Mouse (Mus musculus) frontal cortex, postnatal 36 days (tissue): ENCODE measurements around the gene Mkks.

Experiments used
- DNase-seq, 2 experiments: peaks; one replicate each; pipeline ENCODE4 v3.0.0; 2022; ENCODE audit warnings: low spot score in 2 of 2

Gene Mkks

DNA sequence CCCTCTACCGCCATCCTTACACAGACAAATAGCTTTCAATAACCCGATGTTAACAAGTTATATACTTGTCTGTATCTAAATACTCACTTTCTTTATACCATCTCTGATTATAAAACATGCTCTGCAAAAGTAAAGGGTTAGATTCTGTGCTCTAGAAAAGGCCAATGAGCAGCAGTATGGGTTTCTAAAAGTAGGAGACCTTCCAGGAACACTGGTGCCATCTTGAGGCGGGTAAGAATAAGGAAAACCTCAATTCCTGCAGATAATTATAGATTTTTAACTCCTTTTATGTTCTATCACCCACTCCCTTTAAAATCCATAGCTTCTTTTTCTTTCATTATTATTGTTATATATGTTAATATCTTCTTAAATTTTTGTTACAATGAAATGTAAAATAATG, 55.3 kb downstream of the Mkks start:
- peak in 1 of 2 experiments; percentile 47 for DNase-seq

DNA sequence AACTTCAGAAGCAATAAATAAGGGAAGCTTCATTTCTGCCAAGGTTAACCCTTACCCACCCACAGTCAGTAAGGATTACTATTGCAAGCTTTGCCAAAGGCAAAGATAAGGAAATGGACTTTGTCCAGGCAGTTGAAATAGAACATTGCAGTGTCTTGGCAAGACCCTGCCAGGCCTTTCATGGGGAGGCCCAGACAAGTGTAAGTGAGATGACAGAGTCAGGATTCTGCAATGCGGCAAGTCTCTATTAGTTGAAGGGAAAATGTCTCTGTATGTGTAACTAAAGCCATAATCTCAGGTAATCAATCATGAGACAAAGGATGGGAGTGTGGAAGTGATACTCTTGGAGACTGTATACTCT, 56.5 kb downstream of the Mkks start:
- DNase-seq, result no peak

DNA sequence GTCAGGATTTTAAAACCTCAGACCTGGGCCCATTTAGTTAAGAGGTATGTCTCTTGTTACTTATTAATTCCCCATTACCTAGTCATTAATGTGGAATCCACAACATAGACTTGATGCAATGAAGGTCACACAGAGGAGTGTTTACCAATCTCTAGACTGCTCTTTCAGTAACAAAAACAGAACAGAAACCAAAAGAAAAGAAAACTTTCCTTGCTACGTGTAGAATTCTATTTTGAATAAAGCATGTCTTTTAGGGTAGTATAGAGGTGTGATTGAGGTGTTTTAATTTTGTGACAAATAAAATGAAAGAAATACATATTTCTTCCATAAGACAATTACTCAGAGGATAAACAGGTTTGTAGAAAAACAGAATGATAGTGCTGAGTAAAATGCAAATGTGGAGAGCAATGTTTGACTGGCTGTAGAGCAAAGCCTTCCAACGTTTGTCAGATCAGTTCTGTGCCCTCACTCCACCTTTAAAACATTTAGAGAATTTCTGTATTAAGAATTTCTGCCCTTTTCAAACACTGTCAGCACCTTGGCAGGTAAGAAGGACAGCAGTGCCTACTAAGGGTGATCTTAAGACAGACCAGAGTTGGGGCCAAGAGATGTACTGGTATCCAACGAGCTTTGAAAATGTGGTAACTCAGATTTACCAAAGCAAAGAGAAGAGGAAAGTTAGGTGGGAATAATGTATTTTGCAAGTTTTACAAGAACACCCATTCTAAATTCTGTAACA, 57.0 kb downstream of the Mkks start:
- no peak for DNase-seq

DNA sequence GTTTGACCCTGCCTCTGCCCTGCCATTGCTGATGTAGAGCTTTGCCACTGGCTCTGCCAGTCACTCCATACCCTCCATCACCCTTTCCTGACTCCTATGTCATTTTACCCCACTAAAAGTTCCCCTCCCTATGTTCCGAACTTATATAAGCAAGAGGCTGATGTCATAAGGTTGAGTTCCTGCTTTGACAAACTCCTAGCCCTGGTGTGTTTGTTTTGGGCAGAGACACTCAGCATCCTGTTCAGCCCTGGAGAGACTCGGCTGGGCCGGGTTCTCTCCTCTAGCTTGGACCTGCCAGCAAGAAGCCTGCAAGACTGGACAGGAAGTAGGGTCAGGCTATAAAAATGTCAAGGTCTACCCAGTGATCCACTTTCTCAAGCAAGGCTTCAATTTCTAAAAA, 58.3 kb downstream of the Mkks start:
- DNase-seq, result no peak

DNA sequence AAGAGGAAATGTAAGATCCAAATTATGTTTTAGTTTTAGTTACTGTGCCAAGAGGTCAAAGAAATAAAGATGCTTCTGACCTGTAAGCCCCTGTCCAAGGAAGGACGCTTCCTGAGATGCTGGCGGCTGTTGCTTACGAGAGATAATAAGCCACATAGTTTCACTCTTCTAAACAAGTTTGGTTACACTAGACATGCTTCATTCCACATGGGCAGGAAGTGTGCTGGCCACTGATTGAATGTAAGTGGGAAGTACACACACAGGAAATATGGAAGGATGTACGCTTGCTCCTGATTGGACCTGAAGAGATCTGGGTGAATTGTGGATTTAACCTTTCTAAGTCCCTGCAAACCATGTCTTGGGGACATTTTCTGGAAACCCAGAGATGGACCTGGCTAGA, 63.6 kb downstream of the Mkks start:
- no peak for DNase-seq
